8 mouse cellular contexts compared by ENCODE assay signal in genomic region chr17:12507654-12508204, GRCm38 (mm10). TPM values are rescaled to one million over a fixed set of nuclear protein-coding genes. Genes with fewer than 3 reads are reported as not detected.
DNase-seq lines count a peak whose midpoint lies in the region; ATAC-seq and TF ChIP-seq lines count a peak whose summit lies in the region.

TSS of gene Slc22a3 (minus strand) at chr17:12507704.

- peak within 1 kb of the TSS; percentile 42 for H3K4me3 ChIP-seq in heart, adult 2 months
- peak within 1 kb of the TSS; percentile 47 for H3K4me3 ChIP-seq in hindbrain, embryonic 10.5 days
- peak within 1 kb of the TSS; percentile 33; the same call in 1 of the 2 replicates for H3K4me3 ChIP-seq in liver, postnatal 0 days (ENCODE audit: low read depth, low read length)

- no peaks in the 10 kb centered on the region for H3K36me3 ChIP-seq in heart, adult 2 months (ENCODE audit: control insufficient read depth, insufficient read depth, low read length)
- no peaks in the 10 kb centered on the region for H3K36me3 ChIP-seq in hindbrain, embryonic 10.5 days
- H3K36me3 ChIP-seq in liver, postnatal 0 days (replicated peaks; ENCODE audit: insufficient read depth, low read length) = no peaks in the 10 kb centered on the region

- 36% methylated on average over 14 of the region's 14 CpGs for WGBS in heart, adult 2 months
- 15% methylated on average over 14 of the region's 14 CpGs for WGBS in hindbrain, embryonic 10.5 days
- 11% methylated on average over 14 of the region's 14 CpGs for WGBS in liver, postnatal 0 days (ENCODE audit: insufficient replicate concordance)

- peak within 1 kb of the TSS; percentile 59 for H3K4me2 ChIP-seq in liver, postnatal 0 days (ENCODE audit: low read depth, low read length)

- intact Hi-C loops in heart, adult 2 months (cut with DNase I) = no loop called here

- no peaks in the 10 kb centered on the region for H3K9me3 ChIP-seq in hindbrain, embryonic 10.5 days
- H3K9me3 ChIP-seq in liver, postnatal 0 days (ENCODE audit: low read length) = no peaks in the 10 kb centered on the region

- TF ChIP-seq EP300 in heart, adult 2 months (IDR thresholded peaks at IDR 0.05; ENCODE audit: insufficient read depth, low read depth, low read length) = no peak
- TF ChIP-seq EP300 in liver, postnatal 0 days (IDR thresholded peaks at IDR 0.05; ENCODE audit: low read depth) = no peak

- peak within 1 kb of the TSS; percentile 51 for H3K27ac ChIP-seq in heart, adult 2 months
- no peak within 1 kb of the TSS for H3K27ac ChIP-seq in hindbrain, embryonic 10.5 days
- H3K27ac ChIP-seq in liver, postnatal 0 days (ENCODE audit: low read depth) = no peak within 1 kb of the TSS

- peak within 1 kb of the TSS; percentile 60 for H3K9ac ChIP-seq in heart, adult 2 months (ENCODE audit: low read depth, low read length)
- H3K9ac ChIP-seq in liver, postnatal 0 days (replicated peaks) = no peak within 1 kb of the TSS

- H3K4me1 ChIP-seq in heart, adult 2 months (ENCODE audit: control insufficient read depth, insufficient read depth, low read length) = no peaks in the 10 kb centered on the region
- peaks cover 11% of the 10 kb centered on the region for H3K4me1 ChIP-seq in hindbrain, embryonic 10.5 days (replicated peaks)
- no peaks in the 10 kb centered on the region; the same call in 1 of the 2 replicates for H3K4me1 ChIP-seq in liver, postnatal 0 days (ENCODE audit: insufficient read depth)

- TF ChIP-seq CTCF in heart, adult 2 months (IDR thresholded peaks at IDR 0.05) = no peak
- no peak for TF ChIP-seq CTCF in liver, postnatal 0 days (IDR thresholded peaks at IDR 0.05; ENCODE audit: low read depth)

- no peaks in the 10 kb centered on the region for H3K79me2 ChIP-seq in heart, adult 2 months (replicated peaks; ENCODE audit: control insufficient read depth, insufficient read depth, low read length)

- TF ChIP-seq POLR2A in heart, adult 2 months (IDR thresholded peaks at IDR 0.05; ENCODE audit: insufficient read depth, low read depth, low read length) = no peak

- ATAC-seq in liver, postnatal 0 days = no peak
- no peak for ATAC-seq in cerebellum, adult (ENCODE audit: insufficient number of reproducible peaks, low FRiP score, low TSS enrichment)

- peaks cover 2% of the 10 kb centered on the region; the same call in 1 of the 2 replicates for H3K27me3 ChIP-seq in heart, adult 2 months (ENCODE audit: control insufficient read depth, insufficient read depth, low read length)
- H3K27me3 ChIP-seq in hindbrain, embryonic 10.5 days (ENCODE audit: insufficient read depth, poor library complexity, severe bottlenecking) = peaks cover 66% of the 10 kb centered on the region
- peaks cover 37% of the 10 kb centered on the region for H3K27me3 ChIP-seq in liver, postnatal 0 days (ENCODE audit: insufficient read depth, low read length)

- no peak for DNase-seq in heart, adult 2 months
- no peak for DNase-seq in heart, adult 9 months (ENCODE audit: low spot score in 2 of 2)
- peak; percentile 81 for DNase-seq in MEL-GATA-1-ER (ENCODE audit: extremely low read depth, low read depth)
- no peak for DNase-seq in hindbrain, embryonic 10.5 days (ENCODE audit: low spot score)
- DNase-seq in liver, postnatal 0 days = no peak
- no peak for DNase-seq in urinary bladder, postnatal 10 days (ENCODE audit: low spot score)
- no peak for DNase-seq in layer of hippocampus, adult 11-12 months (ENCODE audit: low spot score)

RNA-seq across cellular contexts. Expression of gene Slc22a3, which starts in this region (rescaled TPM):
- 10 to 100 TPM in 1 of 2 experiments, 1 to 10 TPM in 1; 9.3 to 11.3 TPM for total RNA-seq in heart, adult 2 months (2021)
- 5.6 and 7.7 TPM in 2 replicates for polyA plus RNA-seq in heart, adult 2 months (2012; rRNA removed)
- 0.07 TPM in 1 of 2 replicates, not detected in the other for polyA plus RNA-seq in hindbrain, embryonic 10.5 days (2016; fragmentation: Nextera tagmentation; extraction: Ambion mirVana)
- 0.65 TPM in 2 replicates for polyA plus RNA-seq in liver, postnatal 0 days (2015; fragmentation: Nextera tagmentation; extraction: Ambion mirVana)
